Mouse (Mus musculus): ENCODE data around the gene Slc15a5.

Slc15a5 gene

GRCm38 (mm10) chr6:138055572-138055971, 24.1 kb downstream of the Slc15a5 start:
- DNase-seq (ENCODE audit: low read depth, low spot score): no peak

- DNase-seq (ENCODE audit: low read depth, low spot score): no peak
Observed at GRCm38 (mm10) chr6:138054956-138055355, 24.8 kb downstream of the Slc15a5 start.

GRCm38 (mm10) chr6:138054166-138054565, 25.6 kb downstream of the Slc15a5 start:
- DNase-seq (ENCODE audit: low read depth, low spot score): peak; percentile 39

- DNase-seq (ENCODE audit: low read depth, low spot score): no peak
Observed at GRCm38 (mm10) chr6:138053686-138054085, 26.0 kb downstream of the Slc15a5 start.

- no peak for DNase-seq (ENCODE audit: low read depth, low spot score)
Observed at GRCm38 (mm10) chr6:138045364-138045763, 34.4 kb downstream of the Slc15a5 start.

- no peak for DNase-seq (ENCODE audit: low read depth, low spot score)
Observed at GRCm38 (mm10) chr6:138042891-138043290, 36.8 kb downstream of the Slc15a5 start.

- no peak for DNase-seq (ENCODE audit: low read depth, low spot score)
Observed at GRCm38 (mm10) chr6:138041865-138042264, 37.9 kb downstream of the Slc15a5 start.

- DNase-seq (ENCODE audit: low read depth, low spot score): no peak
Observed at GRCm38 (mm10) chr6:138037587-138037986, 42.1 kb downstream of the Slc15a5 start.

- DNase-seq (ENCODE audit: low read depth, low spot score): no peak
Observed at GRCm38 (mm10) chr6:138036891-138037290, 42.8 kb downstream of the Slc15a5 start.

- no peak for DNase-seq (ENCODE audit: low read depth, low spot score)
Observed at GRCm38 (mm10) chr6:138016898-138017297, 62.8 kb downstream of the Slc15a5 start.

- DNase-seq (ENCODE audit: low read depth, low spot score): peak; percentile 56
Observed at GRCm38 (mm10) chr6:138014976-138015674, 64.6 kb downstream of the Slc15a5 start.

- DNase-seq (ENCODE audit: low read depth, low spot score): no peak
Observed at GRCm38 (mm10) chr6:138011955-138012354, 67.8 kb downstream of the Slc15a5 start.

GRCm38 (mm10) chr6:138007705-138008104, 72.0 kb downstream of the Slc15a5 start:
- DNase-seq (ENCODE audit: low read depth, low spot score): no peak

GRCm38 (mm10) chr6:138006525-138007251, 73.0 kb downstream of the Slc15a5 start:
- DNase-seq (ENCODE audit: low read depth, low spot score): peak; percentile 63

GRCm38 (mm10) chr6:137989853-137990252, 89.9 kb downstream of the Slc15a5 start:
- no peak for DNase-seq (ENCODE audit: low read depth, low spot score)

GRCm38 (mm10) chr6:137985169-137985568, 94.5 kb downstream of the Slc15a5 start:
- DNase-seq (ENCODE audit: low read depth, low spot score): no peak

GRCm38 (mm10) chr6:137982195-137982737, 97.5 kb downstream of the Slc15a5 start:
- no peak for DNase-seq (ENCODE audit: low read depth, low spot score)

- DNase-seq (ENCODE audit: low read depth, low spot score): peak; percentile 15
Observed at GRCm38 (mm10) chr6:137980905-137981696, 98.6 kb downstream of the Slc15a5 start.

- DNase-seq (ENCODE audit: low read depth, low spot score): peak; percentile 29
Observed at GRCm38 (mm10) chr6:137980413-137980812, 99.3 kb downstream of the Slc15a5 start.

GRCm38 (mm10) chr6:137979802-137980201, 99.9 kb downstream of the Slc15a5 start:
- peak; percentile 29 for DNase-seq (ENCODE audit: low read depth, low spot score)

GRCm38 (mm10) chr6:137976021-137976420, 103.7 kb downstream of the Slc15a5 start:
- DNase-seq (ENCODE audit: low read depth, low spot score): no peak

GRCm38 (mm10) chr6:137963703-137964102, 116.0 kb downstream of the Slc15a5 start:
- no peak for DNase-seq (ENCODE audit: low read depth, low spot score)

Data from brain, adult 2 months (tissue).